Mouse (Mus musculus): ENCODE measurements around the gene Gcc2. TPM values are rescaled to one million over a fixed set of nuclear protein-coding genes. Genes with fewer than 3 reads are reported as not detected.
"Not testable (repeated sequence)": the region's sequence is repeated elsewhere in the genome, so short reads cannot be mapped to it uniquely, and the experiment has no call there.

Gcc2 gene
- polyA plus RNA-seq, 1 experiment from 2014 or later = 91.7 TPM

DNA sequence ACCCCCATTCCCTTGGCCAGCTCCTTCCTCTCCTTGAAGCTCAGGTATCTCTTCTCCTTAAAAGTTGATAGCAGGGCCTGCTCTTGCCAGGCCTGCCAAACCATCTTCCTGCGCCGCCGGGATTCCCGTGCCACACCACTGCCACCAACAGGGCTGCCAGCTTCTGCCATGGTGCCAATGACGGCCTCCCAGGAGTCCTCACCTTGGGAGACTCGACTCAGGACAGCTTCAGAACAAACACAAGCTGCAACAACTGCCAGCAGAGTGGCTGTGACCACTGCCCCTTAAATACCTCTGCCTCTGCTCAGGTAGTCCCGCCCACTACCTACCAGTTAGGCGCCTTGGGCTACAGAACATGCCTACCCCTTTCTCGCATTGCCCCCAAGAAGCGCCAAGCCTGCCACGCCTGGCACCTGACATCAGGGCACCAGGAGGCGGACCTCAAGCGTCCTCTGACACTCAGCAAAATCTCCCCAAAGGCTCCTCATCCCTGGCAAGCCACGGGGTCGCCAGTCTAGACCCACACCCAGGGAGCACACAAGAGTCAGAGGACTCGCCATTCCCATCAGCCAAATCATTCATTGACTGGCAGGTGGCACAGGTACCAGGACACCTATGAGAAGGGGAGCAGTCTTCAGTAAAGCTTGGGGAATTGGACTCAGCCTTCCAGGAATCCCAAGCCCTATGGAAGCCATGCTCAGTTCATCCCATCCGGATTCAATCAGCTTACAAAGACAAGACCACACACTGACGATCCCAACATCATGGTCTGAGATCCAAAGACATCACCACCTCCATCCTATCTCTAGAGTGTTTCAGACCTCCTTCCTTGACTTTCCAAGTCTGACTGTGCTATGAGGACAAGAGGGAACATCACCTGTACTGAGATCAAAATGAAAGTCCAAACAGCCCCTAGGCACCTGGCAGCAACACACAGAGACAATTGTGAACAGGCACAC lies 30.2 kb upstream of the Gcc2 start, which contains the start of gene AW822073:
Gene AW822073, minus strand, starts transcription at position 104 of the 959 bp plus-strand sequence.
- H3K4me1 ChIP-seq (replicated peaks; ENCODE audit: control insufficient read depth, insufficient read depth, low read length); H3K36me3 ChIP-seq (ENCODE audit: control insufficient read depth, insufficient read depth); H3K9me3 ChIP-seq (ENCODE audit: control insufficient read depth); H3K9ac ChIP-seq (ENCODE audit: low read depth, low read length); H3K4me2 ChIP-seq (replicated peaks; ENCODE audit: low read depth); H3K4me3 ChIP-seq (ENCODE audit: low read depth, low read length); H3K27ac ChIP-seq (ENCODE audit: low read depth, low read length); H3K27me3 ChIP-seq (replicated peaks; ENCODE audit: control insufficient read depth, insufficient read depth, low read length); ATAC-seq: not testable (repeated sequence)
- WGBS = 83% methylated on average over 16 of the region's 18 CpGs

DNA sequence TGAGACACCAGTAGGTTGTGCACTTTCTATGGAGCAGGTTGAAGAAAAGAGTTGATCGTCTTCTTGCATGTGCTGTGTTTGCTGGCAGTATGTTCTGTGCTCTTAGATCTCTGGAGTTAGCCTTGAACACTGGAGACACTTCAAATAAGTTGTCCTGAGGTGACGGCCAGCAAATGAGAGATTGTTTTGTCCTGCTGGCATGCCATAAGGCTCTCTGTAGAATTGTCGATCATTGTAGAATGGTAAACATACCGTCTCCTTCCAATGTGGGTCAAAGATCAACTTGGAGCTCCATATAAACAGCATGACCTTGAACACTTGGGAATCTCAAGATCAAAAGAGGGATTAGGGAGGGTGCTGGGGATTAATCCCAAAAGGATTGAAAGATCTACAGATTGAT lies 28.9 kb upstream of the Gcc2 start:
- WGBS = 84% methylated on average over 4 of the region's 4 CpGs
- not testable (repeated sequence) for H3K36me3 ChIP-seq (ENCODE audit: control insufficient read depth, insufficient read depth); H3K4me2 ChIP-seq (replicated peaks; ENCODE audit: low read depth); H3K27ac ChIP-seq (ENCODE audit: low read depth, low read length); H3K4me3 ChIP-seq (ENCODE audit: low read depth, low read length); H3K9ac ChIP-seq (ENCODE audit: low read depth, low read length); H3K4me1 ChIP-seq (replicated peaks; ENCODE audit: control insufficient read depth, insufficient read depth, low read length); H3K9me3 ChIP-seq (ENCODE audit: control insufficient read depth); H3K27me3 ChIP-seq (replicated peaks; ENCODE audit: control insufficient read depth, insufficient read depth, low read length); ATAC-seq

DNA sequence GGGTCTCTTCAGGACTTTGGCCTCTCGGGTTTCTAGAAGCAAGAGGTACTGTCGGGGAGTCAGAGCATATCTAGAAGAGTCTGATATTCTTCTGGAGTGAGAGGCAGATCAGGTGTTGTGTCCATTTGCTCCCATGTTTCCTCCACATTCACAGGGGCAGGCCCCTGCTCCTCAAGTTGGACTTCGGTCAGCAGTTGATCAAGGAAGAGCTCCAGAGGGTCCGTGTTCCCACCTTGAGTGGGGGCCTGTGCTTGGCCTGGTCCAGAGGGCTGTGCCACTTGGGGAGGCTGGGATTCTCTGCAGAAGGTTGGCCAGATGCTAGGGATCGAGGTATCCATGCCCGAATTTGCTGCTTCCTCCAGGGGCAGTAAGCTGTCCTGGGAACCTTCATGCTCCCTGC lies 27.5 kb upstream of the Gcc2 start:
- ATAC-seq; H3K27ac ChIP-seq (ENCODE audit: low read depth, low read length); H3K4me2 ChIP-seq (replicated peaks; ENCODE audit: low read depth); H3K4me3 ChIP-seq (ENCODE audit: low read depth, low read length); H3K4me1 ChIP-seq (replicated peaks; ENCODE audit: control insufficient read depth, insufficient read depth, low read length); H3K27me3 ChIP-seq (replicated peaks; ENCODE audit: control insufficient read depth, insufficient read depth, low read length); H3K36me3 ChIP-seq (ENCODE audit: control insufficient read depth, insufficient read depth); H3K9ac ChIP-seq (ENCODE audit: low read depth, low read length): not testable (repeated sequence)
- 88% methylated on average over 2 of the region's 6 CpGs for WGBS
- peaks cover 11% of the 10 kb centered on the region for H3K9me3 ChIP-seq (ENCODE audit: control insufficient read depth)

DNA sequence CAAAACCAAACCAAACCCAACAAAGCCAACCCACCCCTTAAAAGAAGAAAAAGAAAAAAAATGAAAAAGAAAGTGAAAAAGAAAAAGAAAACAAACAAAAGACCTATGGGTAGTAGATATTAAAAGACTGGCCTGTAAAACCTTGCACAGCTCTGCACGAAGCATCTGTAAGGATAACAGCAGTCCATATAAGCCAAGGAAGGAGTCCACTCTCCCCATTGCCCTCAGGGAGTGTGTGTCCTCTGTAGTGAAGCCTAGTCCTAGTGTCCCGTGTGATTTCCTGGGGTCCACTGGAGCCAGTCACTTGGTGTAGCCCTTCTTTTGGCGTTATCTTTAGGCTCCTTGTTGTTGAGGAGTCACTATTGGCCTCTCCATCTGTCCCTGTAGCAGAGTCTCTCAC lies 25.3 kb upstream of the Gcc2 start:
- peaks cover 11% of the 10 kb centered on the region for H3K9me3 ChIP-seq (ENCODE audit: control insufficient read depth)

GRCm38 (mm10) chr10:58231088-58231487 lies 24.2 kb upstream of the Gcc2 start:
- H3K9ac ChIP-seq (ENCODE audit: low read depth, low read length); H3K4me1 ChIP-seq (replicated peaks; ENCODE audit: control insufficient read depth, insufficient read depth, low read length); H3K4me3 ChIP-seq (ENCODE audit: low read depth, low read length); H3K4me2 ChIP-seq (replicated peaks; ENCODE audit: low read depth); H3K27ac ChIP-seq (ENCODE audit: low read depth, low read length); H3K27me3 ChIP-seq (replicated peaks; ENCODE audit: control insufficient read depth, insufficient read depth, low read length); H3K36me3 ChIP-seq (ENCODE audit: control insufficient read depth, insufficient read depth): not testable (repeated sequence)
- peaks cover 11% of the 10 kb centered on the region for H3K9me3 ChIP-seq (ENCODE audit: control insufficient read depth)
- peak; percentile 29 for ATAC-seq
- WGBS = 83% methylated on average over 5 of the region's 7 CpGs

More for the DNA sequence above, 25.3 kb upstream of the Gcc2 start:
- H3K27me3 ChIP-seq (replicated peaks; ENCODE audit: control insufficient read depth, insufficient read depth, low read length); H3K4me2 ChIP-seq (replicated peaks; ENCODE audit: low read depth); H3K27ac ChIP-seq (ENCODE audit: low read depth, low read length); H3K4me1 ChIP-seq (replicated peaks; ENCODE audit: control insufficient read depth, insufficient read depth, low read length); H3K4me3 ChIP-seq (ENCODE audit: low read depth, low read length); H3K36me3 ChIP-seq (ENCODE audit: control insufficient read depth, insufficient read depth); H3K9ac ChIP-seq (ENCODE audit: low read depth, low read length); ATAC-seq: not testable (repeated sequence)
- WGBS = 45% methylated on average over 3 of the region's 3 CpGs

DNA sequence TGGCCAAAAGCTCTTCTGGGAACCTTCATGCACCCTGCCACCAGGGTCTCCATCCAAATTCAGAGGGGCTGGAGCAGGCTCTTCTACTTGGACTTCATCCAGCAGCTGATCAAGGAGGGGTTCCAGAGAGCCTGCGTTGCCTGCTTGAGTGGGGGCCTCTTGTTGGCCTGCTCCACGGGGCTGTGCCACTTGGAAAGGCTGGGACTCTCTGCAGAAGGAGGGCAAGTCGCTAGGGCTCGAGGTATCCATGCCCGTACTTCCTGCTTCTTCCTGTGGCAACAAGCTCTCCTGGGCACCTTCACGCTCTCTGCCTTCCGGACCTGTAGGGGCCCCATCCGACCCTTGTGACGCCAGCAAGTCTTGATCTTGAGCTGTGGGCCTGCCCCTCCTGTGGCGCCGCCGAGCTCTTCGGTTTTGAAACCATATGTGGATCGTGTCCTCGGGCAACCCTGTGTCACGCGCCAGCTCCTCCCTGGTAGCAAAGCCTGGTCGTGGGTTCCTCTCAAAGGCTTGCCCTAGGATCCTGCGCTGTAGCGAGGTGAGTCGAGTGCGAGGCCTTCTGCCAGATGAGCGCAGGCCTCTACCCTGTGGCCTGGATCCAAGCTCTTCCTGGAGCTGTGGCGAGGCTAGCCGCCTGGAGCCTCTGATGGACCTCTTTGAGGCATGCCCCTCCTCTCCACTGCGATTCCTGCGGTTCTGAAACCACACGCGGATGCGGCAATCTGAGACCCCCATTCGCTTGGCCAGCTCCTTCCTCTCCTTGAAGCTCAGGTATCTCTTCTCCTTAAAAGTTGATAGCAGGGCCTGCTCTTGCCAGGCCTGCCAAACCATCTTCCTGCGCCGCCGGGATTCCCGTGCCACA lies 23.3 kb upstream of the Gcc2 start:
- 87% methylated on average over 31 of the region's 35 CpGs for WGBS
- H3K4me2 ChIP-seq (replicated peaks; ENCODE audit: low read depth); H3K9ac ChIP-seq (ENCODE audit: low read depth, low read length); H3K4me3 ChIP-seq (ENCODE audit: low read depth, low read length); H3K36me3 ChIP-seq (ENCODE audit: control insufficient read depth, insufficient read depth); H3K4me1 ChIP-seq (replicated peaks; ENCODE audit: control insufficient read depth, insufficient read depth, low read length); H3K27ac ChIP-seq (ENCODE audit: low read depth, low read length); H3K27me3 ChIP-seq (replicated peaks; ENCODE audit: control insufficient read depth, insufficient read depth, low read length): not testable (repeated sequence)
- peak; percentile 67 for ATAC-seq
- peaks cover 11% of the 10 kb centered on the region for H3K9me3 ChIP-seq (ENCODE audit: control insufficient read depth)

- not testable (repeated sequence) for H3K9ac ChIP-seq (ENCODE audit: low read depth, low read length); H3K36me3 ChIP-seq (ENCODE audit: control insufficient read depth, insufficient read depth); H3K4me3 ChIP-seq (ENCODE audit: low read depth, low read length); H3K27me3 ChIP-seq (replicated peaks; ENCODE audit: control insufficient read depth, insufficient read depth, low read length); H3K27ac ChIP-seq (ENCODE audit: low read depth, low read length); H3K4me2 ChIP-seq (replicated peaks; ENCODE audit: low read depth); H3K4me1 ChIP-seq (replicated peaks; ENCODE audit: control insufficient read depth, insufficient read depth, low read length)
- peaks cover 13% of the 10 kb centered on the region for H3K9me3 ChIP-seq (ENCODE audit: control insufficient read depth)
- peak; percentile 43 for ATAC-seq
- 72% methylated on average over 4 of the region's 8 CpGs for WGBS
These were observed 22.7 kb upstream of the Gcc2 start, which contains the start of gene Duxf3 for GRCm38 (mm10) chr10:58232641-58232969. Duxf3 (minus strand) TSS chr10:58232675.

- H3K4me3 ChIP-seq (ENCODE audit: low read depth, low read length); H3K27ac ChIP-seq (ENCODE audit: low read depth, low read length); H3K27me3 ChIP-seq (replicated peaks; ENCODE audit: control insufficient read depth, insufficient read depth, low read length); H3K36me3 ChIP-seq (ENCODE audit: control insufficient read depth, insufficient read depth); H3K4me1 ChIP-seq (replicated peaks; ENCODE audit: control insufficient read depth, insufficient read depth, low read length); H3K9ac ChIP-seq (ENCODE audit: low read depth, low read length); H3K4me2 ChIP-seq (replicated peaks; ENCODE audit: low read depth): not testable (repeated sequence)
- H3K9me3 ChIP-seq (ENCODE audit: control insufficient read depth) = peaks cover 15% of the 10 kb centered on the region
- peak; percentile 42 for ATAC-seq
- WGBS = 83% methylated on average over 9 of the region's 10 CpGs
These were observed 22.1 kb upstream of the Gcc2 start for GRCm38 (mm10) chr10:58233054-58233739.
